In genomic region chr16:92105631-92106030, GRCm38 (mm10) we compare ENCODE assay signal across 19 mouse cellular contexts. TPM values are rescaled to one million over a fixed set of nuclear protein-coding genes. Genes with fewer than 3 reads are reported as not detected.
DNase-seq lines count a peak whose midpoint lies in the region; ATAC-seq and TF ChIP-seq lines count a peak whose summit lies in the region.
"Had no signal": no experiment of that assay in that cellular context is flagged by ENCODE, and none has a peak within 500 bp of the region (broad histone marks: within the 10 kb centered on the region; RNA-seq: fewer than 3 reads in every experiment).

No protein-coding gene starts in this region.

- ATAC-seq in megakaryocyte progenitor cell, adult 5-6 weeks (replicated peaks; ENCODE audit: poor library complexity) = peak; percentile 37; the same call in 1 of the 2 replicates
- ATAC-seq: CD4-positive, CD25-positive, alpha-beta regulatory T cell, adult 4 months; Patski had no signal

- no peaks in the 10 kb centered on the region for H3K4me1 ChIP-seq in lung, adult 2 months (ENCODE audit: control insufficient read depth, insufficient read depth, low read length)

- WGBS in lung, adult 2 months = 66% methylated on average over 3 of the region's 3 CpGs

- peak; percentile 86 for DNase-seq in heart, adult 11 months
- DNase-seq in heart, postnatal 36 days = no peak
- DNase-seq in lung, adult 2 months = peak; percentile 7
- DNase-seq in lung, postnatal 14 days = no peak
- DNase-seq in ZHBTc4 (ENCODE audit: low read depth, low spot score) = peak; percentile 60
- no peak for DNase-seq in embryo, embryonic 10.5 days (ENCODE audit: low spot score)
- DNase-seq in cerebellum, postnatal 25 days = no peak
- DNase-seq: cerebellum, adult 2 months had no signal

- H3K4me3 ChIP-seq in lung, adult 2 months (replicated peaks; ENCODE audit: extremely low read depth, low read depth, low read length) = no peak overlapping the region
- H3K4me3 ChIP-seq: erythroblast, embryonic 14.5 days; heart, adult 2 months; left cerebral cortex, adult 2 months; limb, embryonic 13.5 days; lung, embryonic 15.5 days; midbrain, embryonic 12.5 days had no signal

- intact Hi-C loops in heart, postnatal 36 days (cut with DNase I) = no loop called here

- TF ChIP-seq CTCF in lung, adult 2 months (IDR thresholded peaks at IDR 0.05; ENCODE audit: insufficient read depth, low read length) = no peak

- no peak for TF ChIP-seq POLR2A in lung, adult 2 months (IDR thresholded peaks at IDR 0.05; ENCODE audit: borderline replicate concordance, extremely low read depth, low read depth, low read length)

RNA-seq across cellular contexts. Expression of gene Slc5a3, which starts 47.5 kb away (rescaled TPM):
- 1 to 10 TPM; 5.6 to 5.8 TPM for total RNA-seq in heart, postnatal 36 days (2021)
- 0.95 and 1.4 TPM in 2 replicates for polyA plus RNA-seq in lung, adult 2 months (2012; rRNA removed)
- total RNA-seq in megakaryocyte progenitor cell, adult 5-6 weeks (2015) = 2.9 and 3.0 TPM in 2 replicates
- total RNA-seq in megakaryocyte progenitor cell, adult 5-6 weeks (2017) = 3.1 and 4.7 TPM in 2 replicates
- polyA plus RNA-seq: erythroblast, embryonic 14.5 days had no signal

RNA-seq across cellular contexts. Expression of gene Gm49711, which starts 47.5 kb away (rescaled TPM):
- not detected for total RNA-seq in heart, postnatal 36 days (2021)
- polyA plus RNA-seq in lung, adult 2 months (2012; rRNA removed) = 0.10 TPM in 1 of 2 replicates, not detected in the other
- not detected in 2 replicates for total RNA-seq in megakaryocyte progenitor cell, adult 5-6 weeks (2015)
- not detected in 2 replicates for total RNA-seq in megakaryocyte progenitor cell, adult 5-6 weeks (2017)
- total RNA-seq: heart, adult 2 months; hematopoietic stem cell, adult 5-6 weeks had no signal
- polyA plus RNA-seq: CD4-positive, CD25-positive, alpha-beta regulatory T cell, adult 4 months; heart, adult 2 months; lung, embryonic 15.5 days; midbrain, embryonic 12.5 days; thymus, postnatal 0 days had no signal

RNA-seq across cellular contexts. Expression of gene Mrps6, which starts 47.6 kb away (rescaled TPM):
- total RNA-seq in heart, postnatal 36 days (2021) = 10 to 100 TPM; 56.9 to 63.0 TPM
- polyA plus RNA-seq in lung, adult 2 months (2012; rRNA removed) = 15.7 and 15.9 TPM in 2 replicates
- total RNA-seq in megakaryocyte progenitor cell, adult 5-6 weeks (2015) = 28.2 and 30.8 TPM in 2 replicates
- 24.7 and 29.2 TPM in 2 replicates for total RNA-seq in megakaryocyte progenitor cell, adult 5-6 weeks (2017)
- polyA plus RNA-seq: erythroblast, embryonic 14.5 days had no signal

Comparison
In these comparisons a context has a peak if more than half of its experiments do, and no peak if none do; other contexts are left out.
1. DNase-seq: peak in heart, adult 11 months (single experiment), lung, adult 2 months (single experiment) and ZHBTc4 (single experiment); none in heart, postnatal 36 days (0 of 2), lung, postnatal 14 days (single experiment), embryo, embryonic 10.5 days (single experiment) and cerebellum, postnatal 25 days (0 of 2).